Mouse (Mus musculus) heart, embryonic 11.5 days (tissue): ENCODE measurements at regions not wholly inside any gene's neighbourhood (a gene's known extent, or its start where the extent isn't known, plus 50 kb on each side); places are given as distances from the start of the nearest gene placed in this dataset.
A peak's percentile ranks its signal among the peaks of the same experiment; 100 is the strongest.

Source experiments
- ATAC-seq: fragments of 200-750 bp; cut with Nextera tagmentation; replicated peaks from 2 replicates; pipeline ENCODE4 v1.8.0; 2017; ENCODE audit warnings: moderate library complexity; ENCODE audit not compliant: insufficient number of reproducible peaks, low FRiP score, low TSS enrichment
- H3K27ac ChIP-seq: fragments of 300-500 bp; sonication (generic); 2 replicates; pipeline ENCODE4 v1.5.1; 2014; ENCODE audit warnings: mild to moderate bottlenecking, low read depth, low read length
- H3K27me3 ChIP-seq: fragments of 300-500 bp; sonication (generic); 2 replicates; pipeline ENCODE4 v1.6.1; 2014; ENCODE audit warnings: mild to moderate bottlenecking, low read length, mixed read lengths; ENCODE audit not compliant: control insufficient read depth, insufficient read depth
- H3K36me3 ChIP-seq: fragments of 300-500 bp; sonication (generic); 2 replicates; pipeline ENCODE4 v1.6.1; 2014; ENCODE audit warnings: mild to moderate bottlenecking, low read length, moderate library complexity, mixed read lengths; ENCODE audit not compliant: control insufficient read depth, insufficient read depth
- H3K4me1 ChIP-seq: fragments of 300-500 bp; sonication (generic); 2 replicates; pipeline ENCODE4 v1.6.1; 2014; ENCODE audit warnings: low read length; ENCODE audit not compliant: control insufficient read depth, insufficient read depth
- H3K4me2 ChIP-seq: fragments of 300-500 bp; sonication (generic); 2 replicates; pipeline ENCODE4 v1.6.1; 2014; ENCODE audit warnings: mild to moderate bottlenecking, moderate library complexity
- H3K4me3 ChIP-seq: fragments of 300-500 bp; sonication (generic); 2 replicates; pipeline ENCODE4 v1.5.1; 2014; ENCODE audit warnings: low read depth, low read length
- H3K9ac ChIP-seq: fragments of 300-500 bp; sonication (generic); 2 replicates; pipeline ENCODE4 v1.6.1; 2014; ENCODE audit warnings: mild to moderate bottlenecking, low read depth, low read length, moderate library complexity
- H3K9me3 ChIP-seq: fragments of 300-500 bp; sonication (generic); replicated peaks from 2 replicates; pipeline ENCODE4 v1.6.1; 2016; ENCODE audit warnings: low read length; ENCODE audit not compliant: control insufficient read depth
- WGBS: fragments of 180-500 bp; shearing (Covaris S2); extraction: QIAGEN DNeasy Blood & Tissue Kit; methylation state at CpG from one replicate; pipeline ENCODE4 v1.1.7; 2014; ENCODE audit not compliant: insufficient replicate concordance; 5-methylcytosine and 5-hydroxymethylcytosine counted together

- H3K36me3 ChIP-seq = no peaks in the 10 kb centered on the region
- 69% methylated on average over 5 of the region's 5 CpGs for WGBS
- H3K4me2 ChIP-seq = no peak overlapping the region
- no peak for ATAC-seq
- H3K4me3 ChIP-seq = no peak overlapping the region
- no peaks in the 10 kb centered on the region for H3K9me3 ChIP-seq
- H3K27me3 ChIP-seq = no peaks in the 10 kb centered on the region; the same call in 1 of the 2 replicates
- H3K27ac ChIP-seq = no peak overlapping the region
- H3K9ac ChIP-seq = no peak overlapping the region
- 0 out of 2 replicates have a peak, but pooled peaks cover 4% of the 10 kb centered on the region for H3K4me1 ChIP-seq
Observed at GRCm38 (mm10) chr8:8477456-8477855, 183.6 kb downstream of the Efnb2 start.

DNA sequence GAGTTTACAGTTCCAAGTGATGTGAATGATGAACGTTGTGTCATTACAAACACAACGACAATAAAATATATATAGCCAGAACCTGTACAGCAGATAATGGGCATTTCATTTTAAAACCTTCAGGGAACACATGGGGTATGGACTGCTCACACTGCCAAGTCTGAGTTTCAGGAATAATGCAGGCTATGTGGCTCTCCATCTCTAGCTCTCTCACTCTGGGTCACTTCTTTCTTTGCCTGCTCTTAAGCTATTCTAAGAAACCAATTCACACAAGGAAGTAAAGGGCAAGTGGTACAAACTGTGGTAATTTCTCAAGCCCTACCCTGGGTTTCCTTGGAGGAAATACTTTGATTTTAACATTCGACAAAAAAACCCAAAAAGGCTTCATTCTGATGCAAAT lies 192.5 kb downstream of the Efnb2 start:
- Histone ChIP-seq H3K9me3 (no peaks in the 10 kb centered on the region), H3K4me1 (0 out of 2 replicates have a peak, but pooled peaks cover 5% of the 10 kb centered on the region), H3K4me2 (no peak overlapping the region), H3K36me3 (no peaks in the 10 kb centered on the region), H3K27ac (no peak overlapping the region), H3K4me3 (no peak overlapping the region), H3K27me3 (no peaks in the 10 kb centered on the region), H3K9ac (no peak overlapping the region)
- WGBS = 60% methylated on average over 3 of the region's 3 CpGs
- ATAC-seq = no peak

- Histone ChIP-seq H3K4me1 (0 out of 2 replicates have a peak, but pooled peaks cover 5% of the 10 kb centered on the region), H3K27ac (no peak overlapping the region), H3K27me3 (no peaks in the 10 kb centered on the region), H3K4me2 (no peak overlapping the region), H3K4me3 (no peak overlapping the region), H3K9me3 (no peaks in the 10 kb centered on the region), H3K9ac (no peak overlapping the region), H3K36me3 (no peaks in the 10 kb centered on the region)
- 20% methylated on average over 6 of the region's 6 CpGs for WGBS
- ATAC-seq = no peak
Observed at GRCm38 (mm10) chr8:8466526-8467244, 194.4 kb downstream of the Efnb2 start.

GRCm38 (mm10) chr8:8462455-8462854 lies 198.6 kb downstream of the Efnb2 start:
- Histone ChIP-seq H3K9ac (no peak overlapping the region), H3K27me3 (no peaks in the 10 kb centered on the region), H3K4me2 (no peak overlapping the region), H3K36me3 (no peaks in the 10 kb centered on the region), H3K9me3 (no peaks in the 10 kb centered on the region), H3K4me3 (no peak overlapping the region), H3K27ac (no peak overlapping the region), H3K4me1 (peaks cover 9% of the 10 kb centered on the region)
- WGBS = 29% methylated on average over 2 of the region's 2 CpGs
- ATAC-seq = no peak

DNA sequence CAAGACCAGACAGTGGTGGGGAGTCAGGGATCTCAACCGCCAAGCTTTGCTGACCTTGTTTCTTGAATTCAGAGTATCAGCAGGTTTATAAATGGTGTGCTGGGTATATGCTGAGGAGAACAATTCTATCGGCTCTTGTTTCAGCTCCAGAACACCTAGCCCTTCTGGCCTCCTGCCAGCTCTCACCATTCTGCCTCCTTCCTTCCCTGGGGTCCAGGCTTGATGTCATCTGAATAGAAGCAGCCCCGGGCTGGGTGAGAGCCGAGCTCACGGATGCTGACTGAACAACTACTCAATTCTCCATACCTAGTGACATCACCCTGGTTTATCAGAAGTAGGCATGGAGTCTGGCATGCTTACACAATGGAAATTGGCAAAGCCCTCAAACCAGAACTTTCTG lies 203.5 kb downstream of the Efnb2 start:
- H3K4me3 ChIP-seq = no peak overlapping the region
- 40% methylated on average over 5 of the region's 5 CpGs for WGBS
- H3K27ac ChIP-seq = no peak overlapping the region
- no peak for ATAC-seq
- no peaks in the 10 kb centered on the region for H3K27me3 ChIP-seq
- no peak overlapping the region for H3K9ac ChIP-seq
- no peaks in the 10 kb centered on the region for H3K9me3 ChIP-seq
- peaks cover 10% of the 10 kb centered on the region for H3K4me1 ChIP-seq
- no peaks in the 10 kb centered on the region for H3K36me3 ChIP-seq
- H3K4me2 ChIP-seq = peak overlapping the region; percentile 21; the same call in 1 of the 2 replicates

- H3K9me3 ChIP-seq = no peaks in the 10 kb centered on the region
Observed at GRCm38 (mm10) chr8:8453944-8454343, 207.1 kb downstream of the Efnb2 start.

GRCm38 (mm10) chr8:8452226-8452625 lies 208.8 kb downstream of the Efnb2 start:
- WGBS = 72% methylated on average over 9 of the region's 9 CpGs
- H3K4me2 ChIP-seq = no peak overlapping the region
- ATAC-seq = no peak
- H3K4me3 ChIP-seq = no peak overlapping the region
- H3K9ac ChIP-seq = no peak overlapping the region
- H3K27me3 ChIP-seq = no peaks in the 10 kb centered on the region
- H3K27ac ChIP-seq = no peak overlapping the region
- H3K36me3 ChIP-seq = no peaks in the 10 kb centered on the region
- H3K4me1 ChIP-seq = peaks cover 3% of the 10 kb centered on the region
- no peaks in the 10 kb centered on the region for H3K9me3 ChIP-seq

More at GRCm38 (mm10) chr8:8453944-8454343, 207.1 kb downstream of the Efnb2 start:
- Histone ChIP-seq H3K4me2 (no peak overlapping the region), H3K27me3 (no peaks in the 10 kb centered on the region), H3K36me3 (no peaks in the 10 kb centered on the region), H3K27ac (no peak overlapping the region), H3K4me3 (no peak overlapping the region), H3K4me1 (peaks cover 10% of the 10 kb centered on the region), H3K9ac (no peak overlapping the region)
- ATAC-seq = no peak
- WGBS = 81% methylated on average over 6 of the region's 6 CpGs

GRCm38 (mm10) chr8:8448911-8449310 lies 212.1 kb downstream of the Efnb2 start:
- H3K27me3 ChIP-seq = no peaks in the 10 kb centered on the region
- H3K27ac ChIP-seq = no peak overlapping the region
- H3K36me3 ChIP-seq = no peaks in the 10 kb centered on the region
- no peak overlapping the region for H3K4me2 ChIP-seq
- no peaks in the 10 kb centered on the region for H3K9me3 ChIP-seq
- H3K9ac ChIP-seq = no peak overlapping the region
- H3K4me3 ChIP-seq = no peak overlapping the region
- ATAC-seq = no peak
- H3K4me1 ChIP-seq = no peaks in the 10 kb centered on the region
- WGBS = 80% methylated on average over 4 of the region's 4 CpGs

GRCm38 (mm10) chr8:8441568-8441967 lies 219.5 kb downstream of the Efnb2 start:
- Histone ChIP-seq H3K4me1 (peaks cover 6% of the 10 kb centered on the region), H3K9me3 (no peaks in the 10 kb centered on the region), H3K27ac (peak overlapping the region; percentile 59), H3K36me3 (no peaks in the 10 kb centered on the region), H3K4me3 (no peak overlapping the region), H3K9ac (no peak overlapping the region), H3K27me3 (no peaks in the 10 kb centered on the region), H3K4me2 (peak overlapping the region; percentile 48)
- WGBS = 35% methylated on average over 6 of the region's 6 CpGs
- ATAC-seq = 0 out of 2 replicates have a peak, but pooled peaks have one; percentile 31
